Comparison of ENCODE assay signal across 8 mouse cellular contexts in genomic region chr3:103967861-103968691, GRCm38 (mm10). TPM values are rescaled to one million over a fixed set of nuclear protein-coding genes. Genes with fewer than 3 reads are reported as not detected.
DNase-seq lines count a peak whose midpoint lies in the region; ATAC-seq and TF ChIP-seq lines count a peak whose summit lies in the region.

Gene Phtf1 (plus strand): TSS chr3:103968110.

- H3K9ac ChIP-seq in hindbrain, embryonic 15.5 days: peak within 1 kb of the TSS; percentile 98

- peak; percentile 64 for DNase-seq in Patski (ENCODE audit: low read depth, low spot score)
- DNase-seq in cerebellum, postnatal 14 days: peak; percentile 85 to 89
- peak; percentile 69 to 75 for DNase-seq in frontal cortex, postnatal 25 days (ENCODE audit: low spot score in 2 of 2)
- DNase-seq in left cerebral cortex, adult 11 months (ENCODE audit: low spot score): peak; percentile 77
- DNase-seq in lung, postnatal 4 days: peak; percentile 90 to 92
- DNase-seq in retina, postnatal 7 days (ENCODE audit: low read depth, low spot score): peak; percentile 68
- DNase-seq in urinary bladder, adult 2 months (ENCODE audit: low spot score): peak; percentile 87

- H3K9me3 ChIP-seq in hindbrain, embryonic 15.5 days: no peaks in the 10 kb centered on the region

- POLR2A ChIA-PET in Patski (lab: Charles Lee): interaction anchor here (0.6 to 1.5 kb wide), 5 partner anchors 9 to 551 kb away, joined by 3 to 7 read pairs (median 3); no protein-coding TSS in a partner anchor

- peak within 1 kb of the TSS; percentile 71 for H3K4me3 ChIP-seq in hindbrain, embryonic 15.5 days

- H3K27me3 ChIP-seq in Patski: no peaks in the 10 kb centered on the region
- H3K27me3 ChIP-seq in hindbrain, embryonic 15.5 days: no peaks in the 10 kb centered on the region

- TF ChIP-seq CTCF in Patski (IDR thresholded peaks at IDR 0.05): no peak

- peaks cover 14% of the 10 kb centered on the region for H3K36me3 ChIP-seq in hindbrain, embryonic 15.5 days

- H3K27ac ChIP-seq in hindbrain, embryonic 15.5 days (replicated peaks): peak within 1 kb of the TSS; percentile 94

- in situ Hi-C loops in Patski (cut with MboI; ENCODE audit: low pct_unique_long_range_greater_than_20kb): no loop called here

- H3K4me2 ChIP-seq in hindbrain, embryonic 15.5 days: peak within 1 kb of the TSS; percentile 71

- under 1% methylated on average over 70 of the region's 70 CpGs for WGBS in hindbrain, embryonic 15.5 days

- CTCF ChIA-PET in Patski (lab: Charles Lee): interaction anchor here (1.1 to 2.0 kb wide), 4 partner anchors 9 to 43 kb away, joined by 3 to 6 read pairs (median 4); no protein-coding TSS in a partner anchor

- ATAC-seq in Patski: peak; percentile 97
- ATAC-seq in hindbrain, embryonic 15.5 days (ENCODE audit: low FRiP score, low read depth): peak; percentile 96

- H3K4me1 ChIP-seq in hindbrain, embryonic 15.5 days (replicated peaks): peaks cover 21% of the 10 kb centered on the region

RNA-seq across cellular contexts. Expression of gene Phtf1, which starts in this region (rescaled TPM):
- 75.0 TPM for polyA plus RNA-seq in Patski (2021)
- polyA plus RNA-seq in hindbrain, embryonic 15.5 days (2015; fragmentation: Nextera tagmentation; extraction: Ambion mirVana): 25.8 and 28.7 TPM in 2 replicates
- polyA plus RNA-seq in urinary bladder, adult 2 months (2012; rRNA removed): 12.0 and 13.6 TPM in 2 replicates

Comparison
In these comparisons a context has a peak if more than half of its experiments do, and no peak if none do; other contexts are left out.
1. Peak in every context shown above with its lines: DNase-seq, ATAC-seq, H3K4me3 ChIP-seq and H3K27ac ChIP-seq.